Mouse (Mus musculus): ENCODE results near the gene Twsg1. TPM values are rescaled to one million over a fixed set of nuclear protein-coding genes. Genes with fewer than 3 reads are reported as not detected.

Gene Twsg1
- polyA plus RNA-seq, 1 experiment from 2014 or later, result 47.0 TPM

- Histone ChIP-seq H3K9ac (replicated peaks) (no peak overlapping the region), H3K27ac (replicated peaks) (no peak overlapping the region), H3K36me3 (no peaks in the 10 kb centered on the region), H3K4me3 (replicated peaks) (no peak overlapping the region), H3K9me3 (replicated peaks) (no peaks in the 10 kb centered on the region), H3K4me2 (no peak overlapping the region), H3K27me3 (replicated peaks) (no peaks in the 10 kb centered on the region), H3K4me1 (peaks cover 13% of the 10 kb centered on the region)
- ATAC-seq (ENCODE audit: low FRiP score), result no peak
- WGBS, result 49% methylated on average over 4 of the region's 4 CpGs
Measured at GRCm38 (mm10) chr17:65953959-65954358, 2.9 kb upstream of the Twsg1 start.

- Histone ChIP-seq H3K4me2 (no peak overlapping the region), H3K27ac (replicated peaks) (no peak overlapping the region), H3K4me3 (replicated peaks) (no peak overlapping the region), H3K9me3 (replicated peaks) (no peaks in the 10 kb centered on the region), H3K9ac (replicated peaks) (no peak overlapping the region), H3K27me3 (replicated peaks) (no peaks in the 10 kb centered on the region), H3K4me1 (peaks cover 14% of the 10 kb centered on the region), H3K36me3 (peaks cover 17% of the 10 kb centered on the region)
- ATAC-seq (ENCODE audit: low FRiP score), result no peak
- 89% methylated on average over 5 of the region's 5 CpGs for WGBS
Measured at GRCm38 (mm10) chr17:65952083-65952482, 1.1 kb upstream of the Twsg1 start.

DNA sequence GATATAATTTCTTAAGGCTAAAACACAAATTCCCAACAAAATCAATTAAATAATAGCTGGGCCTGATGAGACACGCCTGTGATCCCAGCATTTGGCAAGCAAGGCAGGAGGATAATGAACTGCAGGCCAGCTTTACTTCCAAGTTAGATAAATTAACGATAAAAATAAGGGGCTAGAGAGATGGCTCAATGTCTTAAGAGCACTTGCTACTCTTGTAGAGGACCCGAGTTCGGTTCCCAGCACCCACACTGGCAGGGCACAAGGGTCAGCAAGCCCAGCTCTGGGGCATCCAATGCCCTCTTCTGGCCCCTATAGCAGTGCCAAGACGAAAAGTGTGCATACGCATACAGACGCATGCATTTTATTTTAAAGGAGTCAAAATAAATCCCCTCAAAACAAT is 843 bp downstream of the Twsg1 start:
- peak overlapping the region; percentile 83 for H3K27ac ChIP-seq (replicated peaks)
- H3K4me3 ChIP-seq (replicated peaks), result peak overlapping the region; percentile 73
- H3K4me2 ChIP-seq, result peak overlapping the region; percentile 72
- H3K27me3 ChIP-seq (replicated peaks), result no peaks in the 10 kb centered on the region
- ATAC-seq (ENCODE audit: low FRiP score), result peak; percentile 6; the same call in 1 of the 2 replicates
- peaks cover 14% of the 10 kb centered on the region for H3K4me1 ChIP-seq
- WGBS, result 34% methylated on average over 7 of the region's 7 CpGs
- peaks cover 27% of the 10 kb centered on the region for H3K36me3 ChIP-seq
- H3K9me3 ChIP-seq (replicated peaks), result no peaks in the 10 kb centered on the region
- H3K9ac ChIP-seq (replicated peaks), result peak overlapping the region; percentile 80

DNA sequence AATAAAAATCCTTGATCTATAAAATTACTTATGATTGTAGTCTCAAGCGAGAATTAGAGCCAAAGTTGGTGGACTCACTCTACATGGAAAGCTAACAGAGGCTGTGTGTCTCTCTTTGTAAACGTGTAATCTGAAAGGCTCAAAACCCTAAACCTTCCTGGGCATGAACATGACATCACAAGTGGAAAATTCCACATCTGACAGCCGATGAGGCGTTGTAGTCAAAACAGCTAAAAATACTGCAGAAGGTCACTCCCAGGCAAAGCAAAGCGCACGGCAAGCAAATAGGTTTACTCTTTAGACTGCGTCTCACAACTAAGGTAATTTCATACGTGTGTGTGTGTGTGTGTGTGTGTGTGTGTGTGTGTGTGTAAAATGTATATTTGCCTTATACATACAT is 3.7 kb downstream of the Twsg1 start:
- no peaks in the 10 kb centered on the region for H3K27me3 ChIP-seq (replicated peaks)
- H3K36me3 ChIP-seq, result peaks cover 27% of the 10 kb centered on the region
- no peak for ATAC-seq (ENCODE audit: low FRiP score)
- no peak overlapping the region for H3K4me3 ChIP-seq (replicated peaks)
- H3K9me3 ChIP-seq (replicated peaks), result no peaks in the 10 kb centered on the region
- H3K27ac ChIP-seq (replicated peaks), result no peak overlapping the region
- no peak overlapping the region for H3K9ac ChIP-seq (replicated peaks)
- 92% methylated on average over 8 of the region's 8 CpGs for WGBS
- H3K4me1 ChIP-seq, result peaks cover 16% of the 10 kb centered on the region
- no peak overlapping the region for H3K4me2 ChIP-seq

GRCm38 (mm10) chr17:65945420-65945819 is 5.6 kb downstream of the Twsg1 start:
- H3K27ac ChIP-seq (replicated peaks), result no peak overlapping the region
- no peak overlapping the region for H3K4me2 ChIP-seq
- WGBS, result 89% methylated on average over 2 of the region's 2 CpGs
- no peak overlapping the region for H3K9ac ChIP-seq (replicated peaks)
- H3K27me3 ChIP-seq (replicated peaks), result no peaks in the 10 kb centered on the region
- no peak overlapping the region for H3K4me3 ChIP-seq (replicated peaks)
- peaks cover 22% of the 10 kb centered on the region for H3K4me1 ChIP-seq
- H3K36me3 ChIP-seq, result peaks cover 27% of the 10 kb centered on the region
- no peak for ATAC-seq (ENCODE audit: low FRiP score)
- no peaks in the 10 kb centered on the region for H3K9me3 ChIP-seq (replicated peaks)

- Histone ChIP-seq H3K4me1 (peaks cover 20% of the 10 kb centered on the region), H3K9ac (replicated peaks) (no peak overlapping the region), H3K4me2 (no peak overlapping the region), H3K27me3 (replicated peaks) (no peaks in the 10 kb centered on the region), H3K4me3 (replicated peaks) (no peak overlapping the region), H3K36me3 (peaks cover 16% of the 10 kb centered on the region), H3K27ac (replicated peaks) (no peak overlapping the region), H3K9me3 (replicated peaks) (no peaks in the 10 kb centered on the region)
- WGBS, result 71% methylated on average over 4 of the region's 4 CpGs
- ATAC-seq (ENCODE audit: low FRiP score), result no peak
Measured at GRCm38 (mm10) chr17:65942394-65942793, 8.6 kb downstream of the Twsg1 start.

DNA sequence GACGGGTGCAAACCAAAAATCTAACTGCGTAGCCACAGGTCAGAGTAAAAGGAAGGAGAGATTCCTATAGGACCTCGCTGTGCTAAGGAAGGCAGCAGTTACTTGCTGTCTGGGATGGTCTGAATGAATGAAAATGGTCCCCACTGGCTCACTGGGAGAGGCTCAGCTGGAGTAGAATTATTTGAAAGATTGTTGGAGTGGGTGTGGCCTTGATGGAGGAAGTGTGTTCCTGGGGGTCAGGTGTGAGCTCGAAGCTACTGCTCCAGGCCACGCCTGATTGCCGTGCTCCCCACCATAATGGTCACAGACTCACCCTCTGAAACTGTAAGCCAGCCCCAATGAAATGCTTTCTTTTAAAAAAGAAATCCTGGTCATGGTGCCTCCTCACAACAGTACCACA is 9.8 kb downstream of the Twsg1 start:
- Histone ChIP-seq H3K4me1 (peaks cover 20% of the 10 kb centered on the region), H3K4me2 (no peak overlapping the region), H3K9ac (replicated peaks) (no peak overlapping the region), H3K9me3 (replicated peaks) (no peaks in the 10 kb centered on the region), H3K27me3 (replicated peaks) (no peaks in the 10 kb centered on the region), H3K27ac (replicated peaks) (no peak overlapping the region), H3K36me3 (peaks cover 16% of the 10 kb centered on the region), H3K4me3 (replicated peaks) (no peak overlapping the region)
- 86% methylated on average over 6 of the region's 6 CpGs for WGBS
- ATAC-seq (ENCODE audit: low FRiP score), result no peak

GRCm38 (mm10) chr17:65940221-65940620 is 10.8 kb downstream of the Twsg1 start:
- Histone ChIP-seq H3K9ac (replicated peaks) (no peak overlapping the region), H3K27ac (replicated peaks) (peak overlapping the region; percentile 56; the same call in 1 of the 2 replicates), H3K4me1 (peaks cover 20% of the 10 kb centered on the region), H3K4me3 (replicated peaks) (no peak overlapping the region), H3K27me3 (replicated peaks) (no peaks in the 10 kb centered on the region), H3K4me2 (no peak overlapping the region; the same call in 1 of the 2 replicates), H3K9me3 (replicated peaks) (no peaks in the 10 kb centered on the region), H3K36me3 (peaks cover 21% of the 10 kb centered on the region; the same call in 1 of the 2 replicates)
- 66% methylated on average over 12 of the region's 12 CpGs for WGBS
- ATAC-seq (ENCODE audit: low FRiP score), result no peak

GRCm38 (mm10) chr17:65939461-65940192 is 11.4 kb downstream of the Twsg1 start:
- H3K4me2 ChIP-seq, result no peak overlapping the region; the same call in 1 of the 2 replicates
- H3K4me3 ChIP-seq (replicated peaks), result no peak overlapping the region
- H3K27me3 ChIP-seq (replicated peaks), result no peaks in the 10 kb centered on the region
- H3K9ac ChIP-seq (replicated peaks), result no peak overlapping the region
- ATAC-seq (ENCODE audit: low FRiP score), result no peak
- peaks cover 20% of the 10 kb centered on the region for H3K4me1 ChIP-seq
- WGBS, result 58% methylated on average over 14 of the region's 14 CpGs
- peak overlapping the region; percentile 56; the same call in 1 of the 2 replicates for H3K27ac ChIP-seq (replicated peaks)
- peaks cover 21% of the 10 kb centered on the region; the same call in 1 of the 2 replicates for H3K36me3 ChIP-seq
- H3K9me3 ChIP-seq (replicated peaks), result no peaks in the 10 kb centered on the region

GRCm38 (mm10) chr17:65937671-65938070 is 13.4 kb downstream of the Twsg1 start:
- H3K36me3 ChIP-seq, result peaks cover 33% of the 10 kb centered on the region
- no peak overlapping the region for H3K4me3 ChIP-seq (replicated peaks)
- no peaks in the 10 kb centered on the region for H3K9me3 ChIP-seq (replicated peaks)
- 93% methylated on average over 9 of the region's 9 CpGs for WGBS
- no peak overlapping the region for H3K27ac ChIP-seq (replicated peaks)
- no peak overlapping the region for H3K9ac ChIP-seq (replicated peaks)
- peaks cover 20% of the 10 kb centered on the region for H3K4me1 ChIP-seq
- no peak for ATAC-seq (ENCODE audit: low FRiP score)
- H3K4me2 ChIP-seq, result no peak overlapping the region
- H3K27me3 ChIP-seq (replicated peaks), result no peaks in the 10 kb centered on the region

GRCm38 (mm10) chr17:65933741-65934140 is 17.3 kb downstream of the Twsg1 start:
- ATAC-seq (ENCODE audit: low FRiP score), result no peak
- H3K4me2 ChIP-seq, result no peak overlapping the region
- H3K9ac ChIP-seq (replicated peaks), result no peak overlapping the region
- no peaks in the 10 kb centered on the region for H3K9me3 ChIP-seq (replicated peaks)
- H3K27me3 ChIP-seq (replicated peaks), result no peaks in the 10 kb centered on the region
- no peak overlapping the region for H3K27ac ChIP-seq (replicated peaks)
- peaks cover 49% of the 10 kb centered on the region for H3K36me3 ChIP-seq
- no peak overlapping the region for H3K4me3 ChIP-seq (replicated peaks)
- WGBS, result 96% methylated on average over 2 of the region's 2 CpGs
- no peaks in the 10 kb centered on the region; the same call in 1 of the 2 replicates for H3K4me1 ChIP-seq

GRCm38 (mm10) chr17:65931525-65931924 is 19.5 kb downstream of the Twsg1 start:
- WGBS, result 37% methylated on average over 6 of the region's 6 CpGs
- peaks cover 56% of the 10 kb centered on the region for H3K36me3 ChIP-seq
- H3K27me3 ChIP-seq (replicated peaks), result no peaks in the 10 kb centered on the region
- ATAC-seq (ENCODE audit: low FRiP score), result no peak
- no peaks in the 10 kb centered on the region for H3K4me1 ChIP-seq
- no peak overlapping the region for H3K4me2 ChIP-seq
- H3K9me3 ChIP-seq (replicated peaks), result no peaks in the 10 kb centered on the region
- no peak overlapping the region for H3K27ac ChIP-seq (replicated peaks)
- H3K9ac ChIP-seq (replicated peaks), result no peak overlapping the region
- no peak overlapping the region for H3K4me3 ChIP-seq (replicated peaks)
